Mouse (Mus musculus): ENCODE measurements around the gene Prrt4.

DNA sequence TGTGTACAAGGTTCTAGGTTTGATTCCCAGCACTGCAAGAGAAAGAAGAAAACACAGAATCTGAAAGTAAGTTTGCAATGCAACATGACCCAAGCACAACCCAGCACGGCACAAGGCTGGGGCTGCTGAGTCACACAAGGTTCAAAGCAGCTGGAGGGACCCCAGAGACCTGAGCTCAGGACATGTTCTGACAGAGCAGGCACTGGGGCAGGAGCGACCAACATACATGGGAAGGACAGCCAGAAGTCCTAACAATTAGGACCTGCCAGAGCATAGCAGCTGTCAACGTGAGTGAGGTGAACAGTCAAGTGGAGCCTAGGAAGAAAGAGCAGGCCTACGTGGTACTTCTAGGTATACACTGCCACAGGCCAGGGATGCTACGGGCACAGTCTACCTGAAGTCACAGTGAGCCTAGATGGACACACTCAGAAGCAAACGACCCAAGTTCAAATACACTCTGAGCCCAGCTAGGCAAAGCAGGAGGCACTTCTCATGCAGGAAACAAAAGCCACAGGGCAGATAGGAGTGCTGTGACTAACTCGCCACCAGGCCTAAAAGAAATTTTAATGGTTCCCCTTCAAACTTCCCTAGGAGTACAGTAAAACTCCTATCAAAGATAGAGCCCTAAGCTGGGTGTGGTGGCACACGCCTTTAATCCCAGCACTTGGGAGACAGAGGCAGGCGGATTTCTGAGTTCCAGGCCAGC lies 31.0 kb upstream of the Prrt4 start:
- no peak for TF ChIP-seq POLR2A (IDR thresholded peaks at IDR 0.05; ENCODE audit: borderline replicate concordance, insufficient read depth, low read length)
- TF ChIP-seq CTCF (IDR thresholded peaks at IDR 0.05; ENCODE audit: borderline replicate concordance, insufficient read depth, low read depth, low read length) = no peak
